Mouse (Mus musculus) gastrocnemius, postnatal 10 days (tissue): ENCODE data around the gene Jagn1. TPM values are rescaled to one million over a fixed set of nuclear protein-coding genes. Genes with fewer than 3 reads are reported as not detected.

Experiments used
- DNase-seq: peaks from one replicate; pipeline ENCODE4 v3.0.0; 2021; ENCODE audit warnings: mixed read lengths
- total RNA-seq, 2 experiments: library from RNA; stranded (reverse); gene quantifications; 2 replicates each; pipeline ENCODE4 v1.2.3; 2021

Gene Jagn1
- total RNA-seq, 2 experiments from 2014 or later = 27.9 to 32.7 TPM

DNA sequence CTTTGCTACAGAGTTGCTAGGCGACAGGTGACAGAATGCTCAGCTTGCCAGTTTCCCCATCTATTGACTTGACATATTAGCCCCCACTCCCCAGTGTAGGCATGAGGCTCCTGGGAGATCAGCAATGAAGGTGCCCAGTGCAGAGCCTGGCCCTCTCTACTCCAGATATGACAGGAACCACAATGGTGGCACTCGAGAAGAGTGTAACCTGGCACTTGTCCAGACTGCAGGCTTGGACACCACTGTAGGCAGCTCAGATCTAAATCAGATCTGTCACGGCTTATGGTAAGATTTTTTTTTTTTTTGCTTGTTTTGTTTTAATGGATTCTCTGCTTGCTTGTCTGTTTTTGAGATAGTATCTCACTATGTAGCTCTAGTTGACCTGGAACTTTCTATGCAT is 8.7 kb upstream of the Jagn1 start:
- DNase-seq = no peak

DNA sequence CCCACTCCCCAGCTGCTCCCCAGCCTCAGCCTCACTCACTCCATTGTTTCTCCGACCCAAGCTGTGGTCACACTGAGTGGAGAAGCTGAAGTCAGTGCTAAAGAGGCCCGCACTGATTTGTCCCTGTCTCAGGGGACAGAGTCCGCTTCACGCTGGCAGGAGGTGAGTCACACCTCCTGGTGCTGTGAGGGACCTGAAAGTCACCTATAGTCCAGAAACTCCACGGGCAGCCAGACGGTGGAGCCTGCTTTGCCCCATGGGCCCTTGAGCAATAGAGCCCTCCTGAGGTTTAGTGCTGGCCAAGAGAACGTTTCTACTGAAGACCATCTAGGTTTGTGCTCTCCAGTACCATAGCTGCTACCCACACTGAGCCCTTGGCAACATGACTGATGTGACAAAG is 7.7 kb upstream of the Jagn1 start:
- DNase-seq = no peak

DNA sequence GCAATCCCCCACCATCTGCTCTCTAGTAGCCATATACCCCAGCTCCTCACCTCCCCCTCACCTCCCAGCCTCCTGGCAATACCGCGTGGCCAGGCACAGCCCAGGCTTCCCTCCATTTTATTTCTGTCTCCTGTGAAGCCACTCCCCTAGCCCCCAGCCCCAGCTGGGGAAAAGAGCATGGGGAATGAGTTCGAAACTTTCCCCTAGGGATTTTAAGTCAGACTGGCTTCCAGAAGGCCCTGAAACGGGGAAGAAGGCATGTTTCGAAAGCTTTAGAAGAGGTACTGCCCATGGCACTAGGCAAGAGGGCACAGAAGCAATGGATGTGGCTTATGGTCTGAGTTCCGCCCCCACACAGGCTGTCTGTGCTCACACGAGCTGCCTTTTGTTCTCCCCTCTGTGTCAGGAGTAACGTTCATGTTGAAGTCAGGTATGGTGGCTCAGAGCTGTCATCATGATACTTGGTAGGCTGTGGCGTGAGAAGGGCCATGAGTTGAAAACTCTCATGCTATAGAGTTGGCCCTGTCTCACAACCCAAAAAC is 6.6 kb upstream of the Jagn1 start, which contains the start of gene Cidec:
TSS of gene Cidec (minus strand) at position 97 of the 542 bp plus-strand sequence.
- no peak for DNase-seq

DNA sequence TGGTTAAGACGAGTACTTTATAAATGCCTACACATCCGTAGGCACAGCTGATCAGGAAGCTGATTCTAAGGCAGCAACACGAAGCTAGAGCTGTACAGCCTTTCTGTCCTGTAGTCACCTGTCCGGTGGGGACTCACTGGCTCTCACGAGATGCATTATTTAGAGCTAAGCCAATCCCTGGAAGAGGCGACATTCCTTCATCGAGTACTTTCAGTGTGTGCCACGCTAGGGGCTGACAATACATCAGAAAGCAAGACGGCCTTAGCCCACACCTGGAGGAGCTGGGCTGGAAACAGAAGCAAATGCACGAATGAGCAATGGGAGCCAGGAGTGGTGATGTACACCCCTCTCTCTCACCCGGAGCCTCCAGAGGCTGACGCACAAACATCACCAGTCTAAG is 5.2 kb upstream of the Jagn1 start:
- no peak for DNase-seq

DNA sequence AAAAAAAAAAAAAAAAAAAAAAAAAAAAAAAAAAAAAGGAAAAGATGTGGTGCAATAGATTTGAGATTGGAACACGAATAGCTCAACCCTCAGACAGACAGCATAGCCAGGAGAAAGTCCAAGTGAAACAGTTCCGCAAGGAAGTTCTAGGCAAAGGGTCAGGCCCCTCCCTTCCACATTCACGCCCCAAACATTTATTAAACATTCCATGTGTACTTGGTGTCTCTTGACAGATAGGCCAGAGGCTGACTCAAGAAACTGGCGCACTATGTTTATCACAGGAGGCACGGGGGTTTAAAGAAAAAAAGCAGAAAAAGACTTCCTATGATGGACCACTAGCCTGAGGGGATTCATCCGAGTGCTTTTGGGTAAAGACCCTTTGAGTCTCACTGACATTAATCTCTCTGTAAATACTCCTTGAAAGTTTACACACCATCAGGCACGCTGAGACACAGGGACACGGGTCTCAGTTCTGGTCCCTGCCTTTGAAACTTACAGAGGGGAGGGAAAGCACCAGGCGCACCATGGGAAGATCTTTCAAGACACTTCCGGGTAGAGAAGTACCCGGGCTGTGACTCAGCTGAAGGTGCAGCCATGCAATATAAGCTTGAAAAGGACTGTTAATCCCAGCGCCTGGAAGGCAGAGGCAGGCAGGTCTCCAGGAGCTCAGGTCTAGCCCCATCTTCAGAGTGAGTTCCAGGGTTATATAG is 3.5 kb upstream of the Jagn1 start:
- no peak for DNase-seq

DNA sequence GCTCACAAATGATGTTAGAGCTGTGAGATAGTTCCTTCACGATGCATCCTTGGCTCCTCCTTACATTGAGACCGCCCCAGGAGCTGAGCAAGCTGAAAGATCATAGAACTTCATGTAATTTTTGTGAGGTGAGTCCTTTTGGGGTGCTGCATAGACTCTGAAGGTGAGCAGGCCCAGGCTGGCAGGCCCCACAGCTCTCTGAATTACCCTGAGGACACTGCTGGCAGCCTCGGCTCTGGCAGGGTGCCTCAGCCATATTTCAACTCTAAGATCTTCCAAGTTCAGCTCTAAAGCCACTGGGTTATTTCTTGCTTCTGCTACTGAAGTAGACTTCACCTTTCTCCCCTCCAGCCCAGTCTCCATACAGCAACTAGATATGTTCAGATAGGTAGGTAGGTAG is 1.7 kb upstream of the Jagn1 start:
- DNase-seq = no peak

DNA sequence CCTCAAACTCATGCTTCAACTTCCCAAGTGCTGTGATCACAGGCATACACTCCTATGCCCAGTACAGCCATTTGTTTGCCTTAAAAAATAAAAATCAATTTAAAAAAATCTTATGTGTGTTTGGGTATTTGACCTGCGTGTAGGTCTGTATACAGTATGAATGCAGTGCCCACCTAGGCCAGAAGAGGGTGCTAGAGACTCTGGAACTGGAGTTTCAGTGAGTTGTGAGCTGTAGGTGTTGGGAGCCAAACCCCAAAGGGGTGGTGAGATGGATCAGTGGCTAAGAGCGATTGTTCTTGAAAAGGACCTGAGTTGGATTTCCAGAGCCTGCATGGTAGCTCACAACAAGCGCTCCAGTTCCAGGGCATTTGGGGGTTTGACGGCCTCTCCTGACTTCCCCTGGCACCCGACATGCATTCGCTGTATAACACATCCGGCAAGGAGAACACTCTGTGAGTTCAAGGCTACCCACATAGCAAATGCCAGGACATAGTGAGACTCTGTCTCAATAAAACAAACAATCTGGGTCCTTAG is 1.2 kb upstream of the Jagn1 start:
- DNase-seq = peak; percentile 73

DNA sequence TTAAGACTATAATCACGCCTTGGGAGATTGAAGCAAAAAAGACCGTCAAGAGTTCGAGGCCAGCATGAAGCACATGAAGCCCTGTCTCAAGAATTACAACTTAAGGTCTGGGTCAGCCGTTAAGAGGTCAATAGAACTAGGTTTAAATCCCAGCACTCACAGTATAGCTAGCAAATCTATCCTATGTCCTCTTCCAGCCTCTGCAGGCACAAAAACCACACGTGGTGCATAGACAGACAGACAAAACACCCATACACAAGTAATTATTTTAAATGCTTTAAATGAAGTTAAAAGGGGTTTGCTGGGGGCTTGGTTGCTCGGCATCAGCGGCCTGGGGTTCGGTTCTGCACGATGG is 305 bp upstream of the Jagn1 start:
- no peak for DNase-seq

DNA sequence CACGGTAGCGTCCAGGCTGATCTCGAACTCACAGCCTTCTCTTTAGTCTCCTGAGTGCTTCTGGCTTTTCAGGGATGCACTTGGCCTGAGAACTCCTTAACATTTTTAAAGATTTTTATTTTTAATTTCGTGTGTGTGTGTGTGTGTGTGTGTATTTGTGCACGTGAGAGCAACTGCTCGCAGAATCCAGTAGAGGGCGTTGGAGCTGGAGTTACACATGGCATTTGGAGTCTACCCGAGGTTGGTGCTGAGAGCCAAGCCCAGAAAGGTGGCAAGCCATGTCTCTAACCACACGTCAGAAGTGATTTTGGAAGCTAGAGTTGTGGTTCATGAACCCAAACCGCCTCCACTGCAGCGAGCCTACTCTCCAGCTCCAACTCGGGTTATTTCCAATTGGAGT is 722 bp downstream of the Jagn1 start:
- DNase-seq = no peak

DNA sequence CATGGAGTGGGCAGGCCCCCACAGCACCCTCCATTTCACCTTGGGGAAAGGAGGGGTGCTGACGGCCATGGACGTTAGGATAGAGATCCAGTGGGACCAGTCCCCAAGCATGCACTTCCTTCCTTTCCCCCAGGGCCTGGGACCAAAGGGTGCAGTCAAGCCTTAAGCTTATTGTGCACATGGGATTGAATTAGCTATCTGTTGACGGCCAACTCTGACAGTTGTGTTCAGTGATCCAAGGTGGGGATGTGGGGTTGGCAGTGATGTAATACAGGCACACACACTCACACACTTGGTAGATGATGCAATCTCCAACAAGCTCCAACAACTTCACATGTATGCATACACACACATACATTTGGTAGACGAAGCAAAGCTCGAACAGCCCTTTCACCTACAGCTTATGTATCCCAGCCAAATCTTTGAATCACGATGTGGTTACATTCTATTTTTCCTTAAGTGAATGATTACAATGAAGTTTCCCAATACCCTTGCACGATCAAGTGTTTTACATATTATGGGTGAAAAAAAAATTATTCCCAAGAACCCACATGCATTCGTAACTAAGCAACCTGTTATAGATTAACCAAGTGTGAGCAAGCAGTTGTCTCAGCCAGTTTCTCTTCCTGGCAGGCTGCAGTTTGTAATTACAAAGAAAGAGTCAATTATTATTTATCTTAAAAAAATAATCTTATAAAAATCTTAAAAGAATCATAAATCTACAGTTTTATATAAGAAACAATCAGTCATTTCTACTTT is 2.0 kb downstream of the Jagn1 start:
- DNase-seq = no peak

DNA sequence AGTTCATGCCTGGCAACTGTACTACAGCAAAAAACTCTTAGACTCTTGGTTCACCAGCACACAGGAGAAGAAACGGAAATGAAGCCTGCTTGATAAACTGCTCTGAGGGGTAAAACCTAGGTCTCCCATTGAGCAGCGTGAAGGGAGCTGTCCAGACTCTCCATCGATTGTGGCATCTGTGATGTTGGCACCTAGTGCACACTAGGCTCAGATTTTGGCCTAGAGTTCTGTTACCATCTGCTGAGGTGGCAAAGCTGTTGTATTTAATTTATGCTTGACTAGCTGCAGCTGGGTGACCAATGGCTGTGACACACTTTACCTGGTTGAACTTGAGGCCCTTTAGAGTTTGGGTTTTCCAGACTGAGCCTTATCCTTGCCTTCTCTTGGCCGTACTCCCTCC is 5.3 kb downstream of the Jagn1 start:
- DNase-seq = no peak

DNA sequence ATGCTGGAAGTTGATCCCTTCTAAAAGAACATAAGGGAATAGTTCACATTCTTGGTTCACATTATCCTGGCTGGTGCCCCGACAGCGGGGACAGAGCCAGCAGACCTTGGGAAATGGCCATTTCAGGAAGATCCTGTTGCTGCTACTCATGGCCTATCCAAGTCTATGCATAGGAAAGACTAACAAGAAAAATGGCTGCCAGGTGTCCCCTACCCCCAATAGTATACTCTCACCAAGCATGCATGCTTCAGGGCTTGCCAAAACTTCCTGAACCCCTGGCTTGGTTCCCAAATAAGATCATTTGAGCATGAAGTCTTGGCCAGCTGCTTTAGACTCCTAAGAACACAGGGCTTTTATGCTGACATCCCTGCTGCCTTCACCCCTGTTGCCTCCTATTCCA is 9.5 kb downstream of the Jagn1 start:
- no peak for DNase-seq

DNA sequence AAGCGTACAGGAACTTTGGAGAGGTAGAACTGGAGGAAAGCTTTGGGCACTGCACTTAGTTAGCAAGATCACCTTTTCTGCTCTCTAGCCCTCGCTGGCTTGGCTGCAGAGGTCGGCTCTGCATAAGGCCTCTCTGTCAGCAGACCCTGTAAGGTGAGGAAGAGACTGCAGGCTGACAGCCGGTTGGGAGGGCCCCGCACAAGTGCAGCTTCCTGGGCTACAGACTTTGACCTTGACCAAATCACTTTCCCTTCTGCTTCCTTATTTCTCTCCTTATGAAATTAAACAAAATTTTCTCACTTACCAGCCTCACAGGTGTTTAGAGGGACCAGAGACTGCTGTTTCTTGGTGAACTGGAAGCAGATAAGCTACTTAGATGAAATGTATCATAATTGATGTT is 12.6 kb downstream of the Jagn1 start:
- DNase-seq = no peak

DNA sequence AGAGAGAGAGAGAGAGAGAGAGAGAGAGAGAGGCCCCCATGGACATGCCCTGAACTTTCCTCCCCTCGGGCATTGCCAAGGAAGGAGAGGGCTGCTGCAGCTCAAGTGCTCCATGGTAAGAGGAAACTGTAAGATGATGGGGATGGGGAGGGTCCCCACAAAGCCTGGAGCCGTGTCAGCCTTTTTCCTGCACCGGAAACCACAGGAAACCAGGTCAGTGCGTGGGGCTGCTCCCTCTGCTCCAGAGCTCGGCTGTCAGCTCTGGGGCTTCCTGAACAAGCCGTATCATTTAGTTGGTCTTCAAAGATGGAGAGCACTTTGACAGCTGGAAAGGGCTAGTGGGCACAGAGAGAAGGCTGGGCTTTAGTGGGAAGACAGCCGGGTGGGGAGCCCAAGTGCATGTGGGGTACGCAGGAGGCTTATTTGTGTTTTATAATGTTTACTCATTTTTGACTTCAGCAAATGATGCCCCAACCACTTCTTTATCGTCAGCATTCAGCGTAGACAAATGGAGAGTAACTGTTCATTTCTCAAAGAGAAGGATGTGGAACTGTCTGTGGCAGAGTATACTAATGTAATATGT is 15.7 kb downstream of the Jagn1 start, which contains the start of gene Il17re:
TSS of gene Il17re (plus strand) at position 533 of the 583 bp plus-strand sequence.
- DNase-seq = no peak

DNA sequence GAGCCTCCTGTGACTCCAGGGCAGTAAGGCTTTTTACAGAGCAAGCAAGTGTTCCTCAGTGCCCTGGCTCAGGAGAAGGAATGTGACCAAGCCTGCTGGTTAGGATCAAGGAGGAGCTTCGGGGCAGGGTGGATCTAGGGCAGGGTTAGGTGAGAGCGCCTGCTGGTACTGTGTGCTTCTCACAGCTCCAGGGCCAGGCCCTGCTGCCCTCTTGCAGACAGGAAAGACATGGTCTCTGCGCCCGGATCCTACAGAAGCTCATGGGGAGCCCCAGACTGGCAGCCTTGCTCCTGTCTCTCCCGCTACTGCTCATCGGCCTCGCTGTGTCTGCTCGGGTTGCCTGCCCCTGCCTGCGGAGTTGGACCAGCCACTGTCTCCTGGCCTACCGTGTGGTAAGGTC is 16.3 kb downstream of the Jagn1 start:
- no peak for DNase-seq

DNA sequence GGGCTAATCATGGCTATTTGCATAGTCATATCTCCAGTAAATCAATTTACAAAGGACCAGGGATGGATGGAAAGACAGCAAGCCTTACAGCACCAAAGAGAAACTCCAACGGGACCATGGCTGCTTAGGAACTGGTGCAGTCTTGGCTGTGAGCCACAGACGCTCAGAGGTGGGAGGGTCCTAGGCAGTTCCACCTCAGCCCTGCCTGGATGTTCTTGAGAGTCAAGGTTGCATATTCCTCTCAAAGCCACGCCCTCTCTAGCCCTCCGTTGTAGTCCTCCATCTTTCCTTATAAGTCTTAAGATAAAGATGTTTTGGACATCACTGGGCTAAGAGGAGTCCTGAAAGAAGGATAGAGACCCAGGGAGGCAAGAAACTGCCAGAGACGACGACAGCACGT is 21.7 kb downstream of the Jagn1 start:
- no peak for DNase-seq

DNA sequence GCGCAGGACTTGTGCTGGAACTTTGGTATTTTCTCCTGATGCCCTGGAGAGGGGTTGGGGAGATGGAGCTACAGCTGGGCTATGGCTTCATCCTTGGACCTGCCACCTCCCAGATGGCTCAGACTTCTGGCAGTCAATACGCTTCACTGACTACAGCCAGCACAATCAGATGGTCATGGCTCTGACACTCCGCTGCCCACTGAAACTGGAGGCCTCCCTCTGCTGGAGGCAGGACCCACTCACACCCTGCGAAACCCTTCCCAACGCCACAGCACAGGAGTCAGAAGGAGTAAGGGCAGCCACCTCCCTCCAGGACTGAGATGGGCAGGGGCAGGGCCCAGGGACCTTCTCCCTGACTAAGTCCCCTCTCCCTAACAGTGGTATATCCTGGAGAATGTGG is 23.2 kb downstream of the Jagn1 start:
- DNase-seq = no peak

DNA sequence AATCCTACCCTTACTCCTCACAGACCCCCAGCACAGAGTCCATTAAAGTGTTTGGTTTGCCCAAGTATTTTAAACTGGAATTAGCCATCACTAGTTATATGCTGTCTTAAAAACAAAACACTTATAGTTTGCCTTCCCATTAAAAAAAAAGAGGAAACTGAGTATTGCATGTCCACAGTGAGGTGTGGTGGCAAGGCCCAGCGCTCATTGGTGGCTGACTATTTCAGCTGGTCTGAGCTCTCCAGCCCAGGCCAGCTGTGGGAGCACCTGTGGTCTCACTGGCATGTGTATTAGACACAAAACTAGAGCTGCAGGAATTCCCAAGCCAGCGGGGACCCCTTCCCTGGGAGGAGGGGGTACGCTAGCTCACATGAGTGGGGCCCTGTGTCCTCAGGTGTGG is 26.1 kb downstream of the Jagn1 start:
- DNase-seq = no peak

DNA sequence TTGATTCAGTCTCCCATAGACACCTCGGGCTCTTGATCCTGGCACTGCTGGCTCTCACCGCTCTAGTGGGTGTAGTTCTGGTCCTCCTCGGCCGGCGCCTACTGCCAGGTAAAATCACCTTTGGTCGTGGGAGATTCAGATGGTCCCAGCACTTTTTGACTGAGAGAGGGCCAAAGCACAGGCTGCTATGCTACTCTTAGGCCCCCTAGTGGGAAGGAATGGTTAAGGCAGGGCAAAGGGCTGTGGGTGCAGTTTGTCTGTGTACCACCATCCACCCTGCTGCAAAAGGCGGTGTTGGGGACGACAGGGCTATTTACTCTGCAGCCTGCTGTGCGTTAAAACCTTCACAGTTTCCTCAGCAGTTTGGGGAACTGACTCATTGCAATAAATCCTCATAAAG is 26.7 kb downstream of the Jagn1 start:
- DNase-seq = peak; percentile 65

DNA sequence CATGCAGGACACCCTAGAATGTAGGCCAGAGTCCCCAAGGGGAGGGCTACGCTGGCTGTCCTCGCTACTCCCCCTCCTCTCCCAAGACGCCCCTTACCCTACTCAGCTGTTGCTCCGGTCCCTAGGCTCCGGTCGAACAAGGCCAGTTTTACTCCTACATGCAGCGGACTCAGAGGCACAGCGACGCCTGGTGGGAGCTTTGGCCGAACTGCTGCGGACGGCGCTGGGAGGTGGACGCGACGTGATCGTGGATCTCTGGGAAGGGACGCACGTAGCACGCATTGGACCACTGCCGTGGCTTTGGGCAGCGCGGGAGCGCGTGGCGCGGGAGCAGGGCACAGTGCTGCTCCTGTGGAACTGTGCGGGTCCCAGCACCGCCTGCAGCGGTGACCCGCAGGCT is 27.1 kb downstream of the Jagn1 start:
- DNase-seq = peak; percentile 85

DNA sequence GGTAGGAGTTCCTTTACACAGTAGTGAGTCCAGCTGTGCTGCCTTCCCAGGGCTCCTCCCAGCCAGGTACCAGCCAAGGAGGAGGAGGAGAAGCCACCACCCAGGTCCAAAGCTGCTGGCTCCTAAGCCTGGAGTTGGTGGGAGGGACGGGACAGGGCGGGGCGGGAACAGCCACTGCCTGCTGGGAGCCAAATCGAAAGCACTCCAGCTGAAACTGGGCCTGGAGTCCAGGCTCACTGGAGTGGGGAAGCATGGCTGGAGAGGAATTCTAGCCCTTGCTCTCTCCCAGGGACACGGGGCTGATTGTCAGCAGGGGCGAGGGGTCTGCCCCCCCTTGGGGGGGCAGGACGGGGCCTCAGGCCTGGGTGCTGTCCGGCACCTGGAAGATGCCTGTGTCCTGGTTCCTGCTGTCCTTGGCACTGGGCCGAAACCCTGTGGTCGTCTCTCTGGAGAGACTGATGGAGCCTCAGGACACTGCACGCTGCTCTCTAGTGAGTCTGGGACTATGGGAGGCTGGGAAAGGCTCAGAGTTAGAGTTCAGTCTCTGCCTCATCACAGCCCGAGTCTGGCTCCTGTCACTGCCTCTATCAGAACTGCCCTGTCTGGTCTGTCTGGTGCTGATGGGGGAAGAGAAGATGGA is 29.0 kb downstream of the Jagn1 start, which contains the start of gene Il17rc:
TSS of gene Il17rc (plus strand) at position 131 of the 640 bp plus-strand sequence.
- DNase-seq = peak; percentile 64

DNA sequence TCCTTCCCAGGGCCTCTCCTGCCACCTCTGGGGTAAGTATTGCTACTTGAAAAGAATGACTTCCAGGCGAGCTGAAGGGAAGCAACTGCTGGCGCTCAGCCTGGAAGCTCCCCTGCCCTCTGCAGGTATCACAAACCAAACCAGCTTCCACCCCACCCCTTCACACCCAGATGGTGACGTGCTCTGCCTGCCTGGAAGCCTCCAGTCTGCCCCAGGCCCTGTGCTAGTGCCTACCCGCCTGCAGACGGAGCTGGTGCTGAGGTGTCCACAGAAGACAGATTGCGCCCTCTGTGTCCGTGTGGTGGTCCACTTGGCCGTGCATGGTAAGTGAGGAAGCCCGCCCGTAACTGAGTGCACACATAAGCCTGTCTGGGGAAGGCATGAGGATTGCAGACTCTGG is 29.7 kb downstream of the Jagn1 start:
- DNase-seq = no peak
